Mouse (Mus musculus): Measurements from ENCODE around the gene 6430548M08Rik. TPM values are rescaled to one million over a fixed set of nuclear protein-coding genes. Genes with fewer than 3 reads are reported as not detected.

The 6430548M08Rik gene
- polyA plus RNA-seq, 1 experiment from 2014 or later, result 23.3 TPM

DNA sequence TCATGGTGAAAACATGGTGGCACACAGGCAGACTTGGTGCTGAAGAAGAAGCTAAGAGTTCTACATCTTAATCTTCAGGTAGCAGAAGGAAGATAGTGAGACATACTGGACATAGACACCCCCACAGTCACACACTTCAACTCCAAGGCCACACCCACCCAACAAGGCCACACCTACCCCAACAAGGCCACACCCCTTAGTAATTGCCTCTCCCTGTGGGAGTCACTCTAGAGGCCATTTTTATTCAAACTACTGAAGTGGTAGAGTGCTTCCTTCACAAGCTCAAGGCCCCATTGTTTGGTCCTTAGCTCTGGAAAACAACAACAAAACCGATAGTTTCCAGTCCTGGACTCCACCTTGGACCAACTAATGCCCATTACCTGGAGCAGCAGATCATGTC lies 32.1 kb downstream of the 6430548M08Rik start:
- peaks cover 10% of the 10 kb centered on the region for H3K36me3 ChIP-seq
- peaks cover 6% of the 10 kb centered on the region; the same call in 1 of the 2 replicates for H3K27me3 ChIP-seq
- no peak overlapping the region for H3K4me3 ChIP-seq (replicated peaks)
- no peak overlapping the region for H3K27ac ChIP-seq
- no peak overlapping the region for H3K4me2 ChIP-seq (replicated peaks)
- H3K9me3 ChIP-seq, result no peaks in the 10 kb centered on the region
- WGBS, result 85% methylated on average over 1 of the region's 1 CpGs
- H3K9ac ChIP-seq (replicated peaks), result no peak overlapping the region
- peaks cover 30% of the 10 kb centered on the region for H3K4me1 ChIP-seq (replicated peaks)
- ATAC-seq, result no peak

DNA sequence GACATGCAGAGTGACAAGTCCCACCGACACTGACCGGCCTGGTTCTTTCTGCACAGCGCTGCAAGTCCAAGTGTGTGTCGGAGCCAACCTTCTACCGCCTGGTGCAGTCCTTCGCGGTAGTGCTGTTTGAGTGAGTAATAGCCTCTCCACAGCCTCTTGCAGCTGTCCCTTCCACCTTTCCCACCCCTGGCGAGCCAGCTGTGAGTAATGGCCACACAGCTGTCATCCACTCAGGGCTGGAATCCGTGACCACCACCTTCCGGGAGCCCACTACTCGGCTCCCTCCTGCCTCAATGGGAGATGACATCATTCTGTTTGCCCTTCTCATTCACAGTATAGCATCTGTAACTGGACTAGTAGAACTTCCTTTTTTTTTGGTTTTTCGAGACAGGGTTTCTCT lies 36.1 kb downstream of the 6430548M08Rik start:
- no peak for ATAC-seq
- Histone ChIP-seq H3K9me3 (no peaks in the 10 kb centered on the region), H3K4me1 (replicated peaks) (peaks cover 18% of the 10 kb centered on the region), H3K9ac (replicated peaks) (no peak overlapping the region), H3K27me3 (peaks cover 6% of the 10 kb centered on the region; the same call in 1 of the 2 replicates), H3K4me2 (replicated peaks) (no peak overlapping the region), H3K27ac (no peak overlapping the region), H3K4me3 (replicated peaks) (no peak overlapping the region), H3K36me3 (peaks cover 26% of the 10 kb centered on the region)
- 86% methylated on average over 12 of the region's 12 CpGs for WGBS

DNA sequence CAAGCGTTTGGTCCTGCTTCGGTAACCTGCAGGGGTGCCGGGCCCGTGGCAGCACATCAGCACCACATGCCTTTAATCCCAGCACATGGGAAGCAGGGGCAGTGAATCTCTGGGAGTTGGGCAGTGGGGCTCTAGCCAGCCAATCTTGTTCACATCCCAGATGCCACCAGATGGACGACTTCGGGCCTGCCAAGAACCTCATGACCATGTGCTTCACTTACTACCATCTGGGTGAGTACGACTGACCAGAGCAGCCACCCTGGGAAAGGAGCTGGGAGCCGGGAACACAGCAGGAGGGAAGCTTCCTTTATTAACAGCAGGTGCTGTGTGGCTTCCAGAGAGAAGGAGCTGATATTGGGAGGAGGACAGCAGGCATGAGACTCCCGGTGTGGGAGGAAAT lies 37.2 kb downstream of the 6430548M08Rik start:
- 73% methylated on average over 9 of the region's 9 CpGs for WGBS
- Histone ChIP-seq H3K4me3 (replicated peaks) (no peak overlapping the region), H3K36me3 (peaks cover 23% of the 10 kb centered on the region), H3K4me1 (replicated peaks) (peaks cover 18% of the 10 kb centered on the region), H3K27me3 (peaks cover 6% of the 10 kb centered on the region; the same call in 1 of the 2 replicates), H3K9me3 (no peaks in the 10 kb centered on the region), H3K9ac (replicated peaks) (no peak overlapping the region), H3K27ac (no peak overlapping the region), H3K4me2 (replicated peaks) (no peak overlapping the region)
- ATAC-seq, result no peak

DNA sequence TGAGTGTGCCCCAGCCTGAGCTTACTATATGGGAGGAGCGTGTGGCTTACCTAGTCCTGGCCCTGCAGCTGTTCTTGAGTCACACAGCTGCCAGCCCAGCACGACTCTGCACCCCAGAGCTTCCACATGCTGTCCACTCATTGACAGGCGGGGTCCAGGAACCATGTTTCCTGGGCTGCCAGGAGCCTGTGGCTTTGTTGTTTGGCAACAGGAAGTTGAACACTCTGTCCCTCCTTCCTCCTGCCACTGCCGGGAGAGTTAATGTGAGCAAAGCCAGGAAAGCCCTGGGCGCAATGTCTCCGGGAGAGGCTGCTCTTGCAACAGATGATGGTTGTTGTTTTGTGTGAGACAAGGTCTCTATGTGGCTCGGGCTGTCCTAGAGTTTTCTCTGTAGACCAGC lies 38.7 kb downstream of the 6430548M08Rik start:
- H3K36me3 ChIP-seq, result peaks cover 25% of the 10 kb centered on the region
- H3K9ac ChIP-seq (replicated peaks), result no peak overlapping the region
- ATAC-seq, result no peak

DNA sequence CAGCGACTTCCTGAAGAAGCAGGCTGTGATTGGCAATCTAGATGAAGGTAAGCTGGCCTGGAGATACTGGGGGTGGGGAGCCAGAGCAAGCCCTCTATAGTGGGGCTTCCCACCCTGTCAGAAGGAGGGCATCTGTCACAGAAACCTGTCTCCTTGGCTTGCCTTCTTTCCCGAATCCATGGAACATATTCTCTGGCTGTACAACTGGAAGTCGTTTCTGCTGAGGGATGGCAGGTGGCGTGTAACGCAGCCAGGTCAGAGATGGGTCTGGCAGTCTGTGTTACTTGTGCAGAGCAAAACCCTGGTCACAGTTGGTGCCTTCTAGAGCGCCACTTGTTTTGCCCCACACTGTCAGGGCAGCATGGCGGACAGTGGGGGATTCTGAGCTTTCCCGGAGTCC lies 46.4 kb downstream of the 6430548M08Rik start:
- Histone ChIP-seq H3K9me3 (no peaks in the 10 kb centered on the region), H3K4me1 (replicated peaks) (peaks cover 24% of the 10 kb centered on the region), H3K27me3 (no peaks in the 10 kb centered on the region), H3K4me2 (replicated peaks) (no peak overlapping the region), H3K9ac (replicated peaks) (no peak overlapping the region), H3K4me3 (replicated peaks) (no peak overlapping the region), H3K36me3 (peaks cover 22% of the 10 kb centered on the region; the same call in 1 of the 2 replicates), H3K27ac (no peak overlapping the region)
- 85% methylated on average over 8 of the region's 8 CpGs for WGBS
- no peak for ATAC-seq

More for the DNA sequence above, 38.7 kb downstream of the 6430548M08Rik start:
- Histone ChIP-seq H3K4me1 (replicated peaks) (peaks cover 21% of the 10 kb centered on the region), H3K27ac (no peak overlapping the region; the same call in 1 of the 2 replicates), H3K9me3 (no peaks in the 10 kb centered on the region), H3K27me3 (peaks cover 6% of the 10 kb centered on the region; the same call in 1 of the 2 replicates), H3K4me2 (replicated peaks) (no peak overlapping the region), H3K4me3 (replicated peaks) (no peak overlapping the region)
- 68% methylated on average over 7 of the region's 7 CpGs for WGBS

DNA sequence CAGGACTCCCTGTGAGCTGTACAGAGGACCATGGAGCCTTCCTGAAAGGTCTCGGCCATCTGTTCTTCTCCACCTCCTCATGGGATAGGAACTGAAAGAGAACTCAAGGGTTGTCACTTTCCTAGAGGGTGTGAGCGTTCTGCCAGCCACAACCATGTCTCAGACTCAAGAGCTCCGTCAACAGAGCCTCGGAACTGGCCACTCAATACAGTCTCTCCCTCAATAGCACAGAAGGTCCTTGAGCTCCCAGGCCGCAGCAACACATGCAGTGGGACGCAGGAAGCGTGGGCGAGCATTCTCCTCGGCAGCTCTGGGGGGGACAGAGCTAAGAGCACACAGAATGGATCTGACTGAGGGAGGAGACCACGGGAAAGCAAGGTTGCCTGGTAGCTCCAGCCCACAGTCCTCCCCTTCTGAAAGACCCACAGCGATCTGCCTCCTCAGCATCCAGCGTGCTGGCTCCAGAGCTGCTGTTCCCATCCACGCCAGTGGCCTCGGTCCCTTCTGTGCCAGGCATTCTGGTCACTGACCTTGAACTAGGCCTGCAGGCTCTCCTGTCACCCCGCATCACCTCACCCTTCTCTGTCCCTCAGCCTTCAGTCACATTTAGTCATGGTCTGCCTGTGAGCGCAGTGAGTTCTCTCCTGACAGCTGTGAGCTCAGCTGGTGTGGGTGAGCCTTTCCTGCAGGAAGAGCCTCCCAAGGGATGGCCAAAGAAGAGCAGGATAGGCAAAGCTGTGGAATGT lies 47.9 kb downstream of the 6430548M08Rik start:
- 77% methylated on average over 16 of the region's 16 CpGs for WGBS
- H3K27me3 ChIP-seq, result no peaks in the 10 kb centered on the region
- no peak overlapping the region for H3K4me2 ChIP-seq (replicated peaks)
- H3K4me3 ChIP-seq (replicated peaks), result no peak overlapping the region
- no peaks in the 10 kb centered on the region for H3K9me3 ChIP-seq
- ATAC-seq, result no peak
- no peak overlapping the region for H3K9ac ChIP-seq (replicated peaks)
- peaks cover 17% of the 10 kb centered on the region; the same call in 1 of the 2 replicates for H3K36me3 ChIP-seq
- no peak overlapping the region for H3K27ac ChIP-seq
- H3K4me1 ChIP-seq (replicated peaks), result peaks cover 15% of the 10 kb centered on the region; the same call in 1 of the 2 replicates

DNA sequence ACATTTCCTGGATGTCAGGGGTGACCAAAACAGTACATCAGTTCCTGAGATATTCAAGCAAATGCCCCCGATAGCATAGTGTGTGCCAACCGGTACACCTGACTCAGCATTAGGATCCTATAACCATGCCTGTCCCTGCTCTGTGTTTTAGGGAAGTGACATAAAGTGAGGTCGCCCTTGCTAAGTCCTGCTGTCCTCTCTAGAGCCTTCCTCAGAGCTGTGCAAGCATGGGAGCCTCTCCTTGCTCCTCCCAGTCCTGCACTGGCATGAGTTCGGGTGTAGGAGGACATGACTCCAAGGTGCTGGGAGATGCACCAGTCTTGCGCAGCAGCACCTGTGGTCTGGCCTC lies 48.4 kb downstream of the 6430548M08Rik start:
- Histone ChIP-seq H3K36me3 (peaks cover 17% of the 10 kb centered on the region; the same call in 1 of the 2 replicates), H3K27ac (no peak overlapping the region), H3K9ac (replicated peaks) (no peak overlapping the region), H3K4me3 (replicated peaks) (no peak overlapping the region), H3K4me1 (replicated peaks) (peaks cover 17% of the 10 kb centered on the region; the same call in 1 of the 2 replicates), H3K9me3 (no peaks in the 10 kb centered on the region), H3K27me3 (no peaks in the 10 kb centered on the region), H3K4me2 (replicated peaks) (no peak overlapping the region)
- WGBS, result 92% methylated on average over 5 of the region's 5 CpGs
- ATAC-seq, result no peak

DNA sequence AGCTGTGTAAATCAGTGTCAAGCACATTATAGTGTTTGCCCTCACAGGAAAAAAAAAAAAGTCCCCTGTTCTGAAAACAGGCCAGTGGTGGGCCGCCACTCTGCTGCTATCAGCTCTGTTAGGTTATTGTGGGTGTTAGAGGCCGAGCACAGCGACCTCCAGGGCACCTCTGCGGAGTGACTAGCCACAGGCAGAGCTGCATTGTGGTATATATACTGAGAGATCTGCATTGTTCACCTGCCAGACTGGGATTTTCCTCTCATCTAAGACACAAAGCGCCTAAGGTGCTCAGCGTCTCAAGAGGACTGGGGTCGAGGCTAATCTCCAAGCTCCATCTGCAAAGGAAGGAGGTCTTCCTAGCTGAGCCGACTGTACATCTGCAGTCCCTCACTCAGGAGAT lies 49.4 kb downstream of the 6430548M08Rik start:
- no peak overlapping the region for H3K4me3 ChIP-seq (replicated peaks)

DNA sequence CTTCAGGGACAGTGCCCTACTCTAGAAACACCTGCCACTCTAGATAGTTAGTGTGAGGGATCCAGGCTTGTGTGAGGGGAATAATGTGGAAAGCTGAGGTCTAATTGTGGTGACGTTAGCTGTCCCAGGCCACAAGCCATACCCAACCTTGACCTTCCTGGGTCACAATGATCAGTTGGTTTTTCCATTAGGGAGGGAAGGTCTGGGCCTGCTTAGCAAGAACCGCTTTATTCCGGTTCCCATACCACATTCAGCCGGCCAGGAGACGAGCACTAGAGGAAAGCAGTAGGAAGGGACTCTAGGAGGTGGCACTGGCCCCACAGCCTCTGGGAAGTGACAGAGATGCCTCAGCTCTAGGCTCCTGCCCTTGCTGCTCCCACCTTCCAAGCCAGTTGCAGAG lies 50.1 kb downstream of the 6430548M08Rik start:
- Histone ChIP-seq H3K4me3 (replicated peaks) (no peak overlapping the region), H3K9ac (replicated peaks) (no peak overlapping the region), H3K4me2 (replicated peaks) (no peak overlapping the region), H3K27me3 (no peaks in the 10 kb centered on the region), H3K4me1 (replicated peaks) (peaks cover 30% of the 10 kb centered on the region), H3K27ac (no peak overlapping the region), H3K9me3 (no peaks in the 10 kb centered on the region), H3K36me3 (peaks cover 17% of the 10 kb centered on the region; the same call in 1 of the 2 replicates)
- ATAC-seq, result no peak
- WGBS, result 92% methylated on average over 5 of the region's 5 CpGs

More for the DNA sequence above, 49.4 kb downstream of the 6430548M08Rik start:
- peaks cover 27% of the 10 kb centered on the region for H3K4me1 ChIP-seq (replicated peaks)
- no peak for ATAC-seq
- no peaks in the 10 kb centered on the region for H3K27me3 ChIP-seq
- peaks cover 17% of the 10 kb centered on the region; the same call in 1 of the 2 replicates for H3K36me3 ChIP-seq
- no peak overlapping the region for H3K27ac ChIP-seq
- no peak overlapping the region for H3K4me2 ChIP-seq (replicated peaks)
- no peak overlapping the region for H3K9ac ChIP-seq (replicated peaks)
- no peaks in the 10 kb centered on the region for H3K9me3 ChIP-seq
- 55% methylated on average over 8 of the region's 8 CpGs for WGBS

DNA sequence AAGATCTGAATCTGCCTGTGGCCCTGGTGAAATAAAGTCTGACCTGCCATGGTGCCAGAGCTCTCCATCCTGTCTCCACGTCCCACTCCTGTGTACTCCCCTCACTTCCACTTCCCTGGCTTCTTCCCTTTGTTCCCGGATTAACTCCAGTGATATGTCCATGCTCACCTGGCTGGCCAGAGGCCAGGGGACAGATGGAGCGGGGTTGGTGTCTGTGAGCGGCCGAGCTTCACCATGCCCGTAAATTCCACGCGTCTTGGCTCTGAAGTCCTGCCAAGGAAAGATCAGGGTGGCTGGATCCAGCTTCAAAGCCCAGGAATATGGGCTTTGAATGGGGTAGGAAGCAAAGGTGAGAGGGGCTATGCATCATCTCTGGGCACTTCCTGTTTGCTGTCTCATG lies 53.2 kb downstream of the 6430548M08Rik start:
- no peak for ATAC-seq
- H3K9me3 ChIP-seq, result no peaks in the 10 kb centered on the region
- H3K27ac ChIP-seq, result no peak overlapping the region
- peaks cover 19% of the 10 kb centered on the region for H3K4me1 ChIP-seq (replicated peaks)
- 90% methylated on average over 8 of the region's 8 CpGs for WGBS
- no peak overlapping the region for H3K4me2 ChIP-seq (replicated peaks)
- H3K36me3 ChIP-seq, result peaks cover 4% of the 10 kb centered on the region; the same call in 1 of the 2 replicates
- no peak overlapping the region for H3K9ac ChIP-seq (replicated peaks)
- H3K4me3 ChIP-seq (replicated peaks), result no peak overlapping the region
- H3K27me3 ChIP-seq, result 0 out of 2 replicates have a peak, but pooled peaks cover 4% of the 10 kb centered on the region

DNA sequence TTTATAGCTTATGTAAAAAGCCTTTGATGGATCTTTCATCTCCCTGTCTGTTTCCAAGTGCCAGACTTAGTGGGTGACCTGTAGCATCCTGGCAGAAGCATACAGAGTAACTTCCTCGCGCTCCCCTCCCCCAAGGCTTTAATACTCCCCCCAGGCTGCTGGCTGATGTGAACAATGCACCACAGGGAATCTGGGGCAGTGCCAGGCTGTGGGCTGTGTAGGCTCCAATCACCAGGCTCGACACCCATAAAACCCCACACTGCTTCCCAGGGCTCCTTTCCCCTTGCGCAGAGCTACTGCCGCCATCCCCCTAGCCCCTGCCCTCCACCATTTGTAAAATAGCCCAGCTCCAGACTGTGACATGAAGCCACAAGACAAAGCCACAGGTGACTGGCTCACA lies 53.9 kb downstream of the 6430548M08Rik start:
- peak; percentile 53 for ATAC-seq
- peak overlapping the region; percentile 15; the same call in 1 of the 2 replicates for H3K4me2 ChIP-seq (replicated peaks)

DNA sequence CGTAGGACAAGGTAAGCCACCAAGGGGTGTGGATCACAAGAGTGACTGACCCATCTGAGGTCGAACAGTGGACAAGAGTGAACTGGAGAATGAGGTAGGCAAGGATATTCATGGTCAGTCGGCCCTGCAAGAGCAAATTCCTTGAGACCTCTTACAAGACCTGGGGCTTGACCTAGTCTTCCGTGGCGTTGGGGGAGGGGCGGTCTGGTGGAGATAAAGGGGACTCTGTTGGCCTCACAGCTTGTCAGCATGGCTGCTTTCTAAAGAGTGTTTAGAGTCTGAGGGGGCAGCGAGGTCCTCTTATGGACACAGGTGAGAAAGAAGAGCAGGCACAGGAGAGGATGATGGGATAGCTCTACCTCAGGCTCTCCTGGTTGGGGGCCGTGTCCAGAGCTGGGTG lies 55.2 kb downstream of the 6430548M08Rik start:
- Histone ChIP-seq H3K27ac (no peak overlapping the region), H3K9ac (replicated peaks) (no peak overlapping the region), H3K4me3 (replicated peaks) (no peak overlapping the region), H3K36me3 (no peaks in the 10 kb centered on the region), H3K27me3 (peaks cover 12% of the 10 kb centered on the region), H3K4me1 (replicated peaks) (peaks cover 16% of the 10 kb centered on the region), H3K4me2 (replicated peaks) (no peak overlapping the region), H3K9me3 (no peaks in the 10 kb centered on the region)
- WGBS, result 39% methylated on average over 8 of the region's 8 CpGs
- no peak for ATAC-seq

More for the DNA sequence above, 53.9 kb downstream of the 6430548M08Rik start:
- 0 out of 2 replicates have a peak, but pooled peaks cover 4% of the 10 kb centered on the region for H3K27me3 ChIP-seq
- H3K27ac ChIP-seq, result no peak overlapping the region
- 19% methylated on average over 5 of the region's 5 CpGs for WGBS
- H3K4me3 ChIP-seq (replicated peaks), result no peak overlapping the region
- H3K9me3 ChIP-seq, result no peaks in the 10 kb centered on the region
- peaks cover 18% of the 10 kb centered on the region for H3K4me1 ChIP-seq (replicated peaks)
- no peaks in the 10 kb centered on the region for H3K36me3 ChIP-seq
- no peak overlapping the region for H3K9ac ChIP-seq (replicated peaks)
